In the genomic region with DNA sequence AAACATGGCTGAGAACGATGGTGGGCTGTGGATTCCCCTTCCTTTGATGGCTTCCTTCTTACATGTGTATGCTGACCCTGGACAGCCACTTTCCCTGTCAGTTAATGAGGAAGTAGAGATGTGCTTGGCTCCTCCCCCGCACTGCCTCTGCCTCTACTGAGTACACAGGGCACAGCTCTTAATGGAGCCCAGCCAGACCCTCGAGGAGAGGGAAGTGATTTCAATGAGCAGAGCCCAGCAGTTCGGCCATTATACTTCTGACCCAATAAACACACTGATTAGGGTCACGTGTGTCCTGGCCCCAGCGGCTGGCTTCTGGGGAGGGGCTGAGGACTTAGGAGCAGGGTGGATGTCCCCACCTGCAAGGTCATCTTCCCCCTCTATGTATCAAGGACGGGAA, we compare ENCODE assay signal across 10 mouse cellular contexts. TPM values are rescaled to one million over a fixed set of nuclear protein-coding genes. Genes with fewer than 3 reads are reported as not detected.
A peak's percentile ranks its signal among the peaks of the same experiment; 100 is the strongest.
DNase-seq lines count a peak whose midpoint lies in the region; ATAC-seq lines count a peak whose summit lies in the region.
"Had no signal": no experiment of that assay in that cellular context is flagged by ENCODE, and none has a peak within 500 bp of the region (broad histone marks: within the 10 kb centered on the region; RNA-seq: fewer than 3 reads in every experiment).

No protein-coding gene starts in this region.

- no peak overlapping the region for H3K27ac ChIP-seq in heart, embryonic 11.5 days (ENCODE audit: low read depth, low read length)
- no peak overlapping the region for H3K27ac ChIP-seq in hindbrain, embryonic 12.5 days
- H3K27ac ChIP-seq in midbrain, embryonic 13.5 days = peak overlapping the region; percentile 84
- H3K27ac ChIP-seq: neural tube, embryonic 12.5 days had no signal

- H3K36me3 ChIP-seq in heart, embryonic 11.5 days (ENCODE audit: control insufficient read depth, insufficient read depth, low read length) = peaks cover 3% of the 10 kb centered on the region; the same call in 1 of the 2 replicates
- H3K36me3 ChIP-seq in hindbrain, embryonic 12.5 days = peaks cover 13% of the 10 kb centered on the region
- H3K36me3 ChIP-seq in midbrain, embryonic 13.5 days = peaks cover 20% of the 10 kb centered on the region

- 0 out of 2 replicates have a peak, but pooled peaks have one; percentile 33 for ATAC-seq in heart, embryonic 11.5 days (replicated peaks; ENCODE audit: insufficient number of reproducible peaks, low FRiP score, low TSS enrichment)
- peak; percentile 23; the same call in 1 of the 2 replicates for ATAC-seq in hindbrain, embryonic 12.5 days (ENCODE audit: low FRiP score)
- ATAC-seq in midbrain, embryonic 13.5 days = 0 out of 2 replicates have a peak, but pooled peaks have one; percentile 19
- ATAC-seq in erythroblast, adult 5-6 weeks (replicated peaks; ENCODE audit: low FRiP score, poor library complexity, severe bottlenecking) = no peak

- H3K27me3 ChIP-seq in heart, embryonic 11.5 days (ENCODE audit: control insufficient read depth, insufficient read depth, low read length) = peaks cover 5% of the 10 kb centered on the region; the same call in 1 of the 2 replicates
- H3K27me3 ChIP-seq in hindbrain, embryonic 12.5 days = 0 out of 2 replicates have a peak, but pooled peaks cover 5% of the 10 kb centered on the region
- no peaks in the 10 kb centered on the region for H3K27me3 ChIP-seq in midbrain, embryonic 13.5 days
- H3K27me3 ChIP-seq: neural tube, embryonic 12.5 days had no signal

- H3K4me2 ChIP-seq in heart, embryonic 11.5 days = no peak overlapping the region
- no peak overlapping the region for H3K4me2 ChIP-seq in hindbrain, embryonic 12.5 days (replicated peaks)
- H3K4me2 ChIP-seq in midbrain, embryonic 13.5 days (replicated peaks) = no peak overlapping the region
- H3K4me2 ChIP-seq: neural tube, embryonic 12.5 days had no signal

- peaks cover 45% of the 10 kb centered on the region for H3K4me1 ChIP-seq in heart, embryonic 11.5 days (ENCODE audit: control insufficient read depth, insufficient read depth, low read length)
- peaks cover 33% of the 10 kb centered on the region for H3K4me1 ChIP-seq in hindbrain, embryonic 12.5 days
- H3K4me1 ChIP-seq in midbrain, embryonic 13.5 days (replicated peaks) = peaks cover 45% of the 10 kb centered on the region

- H3K9ac ChIP-seq in heart, embryonic 11.5 days (ENCODE audit: low read depth, low read length) = no peak overlapping the region
- no peak overlapping the region for H3K9ac ChIP-seq in hindbrain, embryonic 12.5 days
- 0 out of 2 replicates have a peak overlapping the region, but pooled peaks have one; percentile 40 for H3K9ac ChIP-seq in midbrain, embryonic 13.5 days (replicated peaks)
- H3K9ac ChIP-seq: neural tube, embryonic 12.5 days had no signal

- DNase-seq in heart, postnatal 4 days = no peak
- DNase-seq in R1 (ENCODE audit: low read depth, low spot score) = peak; percentile 42
- no peak for DNase-seq in cerebellum, adult 9-10 months
- no peak for DNase-seq in adrenal gland, postnatal 4 days (ENCODE audit: low spot score in 2 of 2)
- DNase-seq: cerebellum, adult 8-10 months had no signal

- H3K4me3 ChIP-seq in heart, embryonic 11.5 days (ENCODE audit: low read depth, low read length) = no peak overlapping the region
- no peak overlapping the region for H3K4me3 ChIP-seq in hindbrain, embryonic 12.5 days
- no peak overlapping the region for H3K4me3 ChIP-seq in midbrain, embryonic 13.5 days (replicated peaks)
- H3K4me3 ChIP-seq: neural tube, embryonic 12.5 days had no signal

- no peaks in the 10 kb centered on the region for H3K9me3 ChIP-seq in heart, embryonic 11.5 days (replicated peaks; ENCODE audit: control insufficient read depth, low read length)
- H3K9me3 ChIP-seq in hindbrain, embryonic 12.5 days (replicated peaks) = no peaks in the 10 kb centered on the region
- no peaks in the 10 kb centered on the region for H3K9me3 ChIP-seq in midbrain, embryonic 13.5 days
- H3K9me3 ChIP-seq: neural tube, embryonic 12.5 days had no signal

- WGBS in heart, embryonic 11.5 days (ENCODE audit: insufficient replicate concordance) = 55% methylated on average over 7 of the region's 7 CpGs
- WGBS in hindbrain, embryonic 12.5 days = 48% methylated on average over 7 of the region's 7 CpGs
- WGBS in midbrain, embryonic 13.5 days = 26% methylated on average over 7 of the region's 7 CpGs

RNA-seq across cellular contexts. Expression of a gene that starts 7.8 kb away (rescaled TPM):
- polyA plus RNA-seq in heart, embryonic 11.5 days (2014; fragmentation: Nextera tagmentation; extraction: Ambion mirVana) = 24.0 and 28.8 TPM in 2 replicates
- 1 to 10 TPM; 5.9 to 8.4 TPM for total RNA-seq in heart, postnatal 4 days (2021)
- polyA plus RNA-seq in hindbrain, embryonic 12.5 days (2016; fragmentation: Nextera tagmentation; extraction: Ambion mirVana) = 6.0 and 6.1 TPM in 2 replicates
- polyA plus RNA-seq in midbrain, embryonic 13.5 days (2015; fragmentation: Nextera tagmentation; extraction: Ambion mirVana) = 20.5 and 22.0 TPM in 2 replicates
- not detected in 2 replicates for total RNA-seq in erythroblast, adult 5-6 weeks (2015; ENCODE audit: low replicate concordance)
- total RNA-seq in erythroblast, adult 5-6 weeks (2017; ENCODE audit: low replicate concordance) = 0.26 and 0.70 TPM in 2 replicates
- total RNA-seq in adrenal gland, postnatal 4 days (2021) = 1 to 10 TPM; 2.8 to 2.9 TPM

RNA-seq across cellular contexts. Expression of a gene that starts 18.3 kb away (rescaled TPM):
- 117 and 135 TPM in 2 replicates for polyA plus RNA-seq in heart, embryonic 11.5 days (2014; fragmentation: Nextera tagmentation; extraction: Ambion mirVana)
- 10 to 100 TPM; 39.5 to 39.6 TPM for total RNA-seq in heart, postnatal 4 days (2021)
- polyA plus RNA-seq in hindbrain, embryonic 12.5 days (2016; fragmentation: Nextera tagmentation; extraction: Ambion mirVana) = 102 and 105 TPM in 2 replicates
- 120 and 128 TPM in 2 replicates for polyA plus RNA-seq in midbrain, embryonic 13.5 days (2015; fragmentation: Nextera tagmentation; extraction: Ambion mirVana)
- 13.4 and 20.2 TPM in 2 replicates for total RNA-seq in erythroblast, adult 5-6 weeks (2015; ENCODE audit: low replicate concordance)
- total RNA-seq in erythroblast, adult 5-6 weeks (2017; ENCODE audit: low replicate concordance) = 17.4 and 31.6 TPM in 2 replicates
- total RNA-seq in adrenal gland, postnatal 4 days (2021) = 10 to 100 TPM; 31.2 to 33.2 TPM

RNA-seq across cellular contexts. Expression of a gene that starts 22.9 kb away (rescaled TPM):
- 90.6 and 94.9 TPM in 2 replicates for polyA plus RNA-seq in heart, embryonic 11.5 days (2014; fragmentation: Nextera tagmentation; extraction: Ambion mirVana)
- total RNA-seq in heart, postnatal 4 days (2021) = 100 to 1,000 TPM; 158 to 161 TPM
- 72.5 and 76.9 TPM in 2 replicates for polyA plus RNA-seq in hindbrain, embryonic 12.5 days (2016; fragmentation: Nextera tagmentation; extraction: Ambion mirVana)
- 99.1 and 105 TPM in 2 replicates for polyA plus RNA-seq in midbrain, embryonic 13.5 days (2015; fragmentation: Nextera tagmentation; extraction: Ambion mirVana)
- total RNA-seq in erythroblast, adult 5-6 weeks (2015; ENCODE audit: low replicate concordance) = 19.4 and 31.1 TPM in 2 replicates
- total RNA-seq in erythroblast, adult 5-6 weeks (2017; ENCODE audit: low replicate concordance) = 38.9 and 41.0 TPM in 2 replicates
- 100 to 1,000 TPM; 115 to 116 TPM for total RNA-seq in adrenal gland, postnatal 4 days (2021)
